8 mouse cellular contexts compared by ENCODE assay signal in genomic region chr9:57072989-57073789, GRCm38 (mm10). TPM values are rescaled to one million over a fixed set of nuclear protein-coding genes. Genes with fewer than 3 reads are reported as not detected.
DNase-seq lines count a peak whose midpoint lies in the region; ATAC-seq lines count a peak whose summit lies in the region.

No protein-coding gene starts in this region.

- peaks cover 18% of the 10 kb centered on the region for H3K4me1 ChIP-seq in forebrain, embryonic 14.5 days (ENCODE audit: control insufficient read depth, insufficient read depth, low read length)
- H3K4me1 ChIP-seq in neural tube, embryonic 15.5 days, result peaks cover 41% of the 10 kb centered on the region

- H3K36me3 ChIP-seq in forebrain, embryonic 14.5 days (ENCODE audit: control insufficient read depth, insufficient read depth, low read length), result no peaks in the 10 kb centered on the region
- H3K36me3 ChIP-seq in neural tube, embryonic 15.5 days, result no peaks in the 10 kb centered on the region

- H3K27ac ChIP-seq in forebrain, embryonic 14.5 days (ENCODE audit: low read depth, low read length), result peak overlapping the region; percentile 97
- peak overlapping the region; percentile 99 for H3K27ac ChIP-seq in neural tube, embryonic 15.5 days (replicated peaks)

- peak overlapping the region; percentile 92 for H3K4me3 ChIP-seq in forebrain, embryonic 14.5 days (ENCODE audit: low read depth, low read length)
- peak overlapping the region; percentile 97 for H3K4me3 ChIP-seq in neural tube, embryonic 15.5 days (replicated peaks)

- peak; percentile 100 for DNase-seq in ES-CJ7 (ENCODE audit: low read depth, low spot score)
- DNase-seq in cerebellum, adult 11 months, result peak; percentile 94
- DNase-seq in forebrain, embryonic 14.5 days (ENCODE audit: low spot score), result peak; percentile 100
- DNase-seq in heart, postnatal 14 days, result peak; percentile 94 to 95
- DNase-seq in layer of hippocampus, adult 11-12 months (ENCODE audit: low spot score), result peak; percentile 99
- peak; percentile 99 to 100 for DNase-seq in lung, adult 18-20 months
- DNase-seq in testis, postnatal 14 days (ENCODE audit: low spot score), result peak; percentile 97

- intact Hi-C loops in heart, postnatal 14 days (cut with DNase I), result loop anchor here (2.0 to 10.0 kb wide), 4 partner anchors 58 to 362 kb away; partner anchors contain the start of genes Man2c1, Snupn and Snx33

- H3K27me3 ChIP-seq in forebrain, embryonic 14.5 days (replicated peaks; ENCODE audit: control insufficient read depth, insufficient read depth, low read length), result no peaks in the 10 kb centered on the region
- H3K27me3 ChIP-seq in neural tube, embryonic 15.5 days (replicated peaks), result no peaks in the 10 kb centered on the region

- WGBS in forebrain, embryonic 14.5 days, result under 1% methylated on average over 54 of the region's 54 CpGs
- under 1% methylated on average over 54 of the region's 54 CpGs for WGBS in neural tube, embryonic 15.5 days

- peak overlapping the region; percentile 77 for H3K9ac ChIP-seq in forebrain, embryonic 14.5 days (ENCODE audit: low read length)
- peak overlapping the region; percentile 70 for H3K9ac ChIP-seq in neural tube, embryonic 15.5 days (replicated peaks)

- H3K4me2 ChIP-seq in forebrain, embryonic 14.5 days (ENCODE audit: low read length), result peak overlapping the region; percentile 93
- H3K4me2 ChIP-seq in neural tube, embryonic 15.5 days, result peak overlapping the region; percentile 94

- ATAC-seq in forebrain, embryonic 14.5 days, result peak; percentile 69
- peak; percentile 68 for ATAC-seq in neural tube, embryonic 15.5 days (ENCODE audit: low FRiP score)

- H3K9me3 ChIP-seq in forebrain, embryonic 14.5 days (replicated peaks; ENCODE audit: control insufficient read depth, low read length), result no peaks in the 10 kb centered on the region
- no peaks in the 10 kb centered on the region for H3K9me3 ChIP-seq in neural tube, embryonic 15.5 days (replicated peaks)

RNA-seq across cellular contexts. Expression of gene Sin3a, which starts 1.3 kb away (rescaled TPM):
- polyA plus RNA-seq in forebrain, embryonic 14.5 days (2014; fragmentation: Nextera tagmentation; extraction: Ambion mirVana), result 28.5 and 34.2 TPM in 2 replicates
- 10 to 100 TPM; 37.7 to 40.7 TPM for total RNA-seq in heart, postnatal 14 days (2021)
- 20.7 and 21.2 TPM in 2 replicates for polyA plus RNA-seq in neural tube, embryonic 15.5 days (2015; fragmentation: Nextera tagmentation; extraction: Ambion mirVana)

RNA-seq across cellular contexts. Expression of gene Man2c1, which starts 57.3 kb away (rescaled TPM):
- polyA plus RNA-seq in forebrain, embryonic 14.5 days (2014; fragmentation: Nextera tagmentation; extraction: Ambion mirVana), result 24.4 and 34.3 TPM in 2 replicates
- 10 to 100 TPM; 52.2 to 62.1 TPM for total RNA-seq in heart, postnatal 14 days (2021)
- 87.0 and 99.7 TPM in 2 replicates for polyA plus RNA-seq in neural tube, embryonic 15.5 days (2015; fragmentation: Nextera tagmentation; extraction: Ambion mirVana)

Comparison
In these comparisons a context has a peak if more than half of its experiments do, and no peak if none do; other contexts are left out.
1. Peak in every context shown above with its lines: DNase-seq, ATAC-seq, H3K4me3 ChIP-seq and H3K27ac ChIP-seq.